Mouse (Mus musculus) heart, adult 2 months (tissue): ENCODE measurements around the gene Slc2a4. TPM values are rescaled to one million over a fixed set of nuclear protein-coding genes. Genes with fewer than 3 reads are reported as not detected.

ENCODE experiments used
- DNase-seq, 2 experiments: peaks; one replicate each; pipeline ENCODE4 v3.0.0; 2021
- H3K27ac ChIP-seq: fragments of 200-600 bp; 2 replicates; pipeline ENCODE4 v1.8.1; 2022
- H3K27me3 ChIP-seq: fragments of 200-500 bp; 2 replicates; pipeline ENCODE4 v1.6.1; 2012; ENCODE audit warnings: mild to moderate bottlenecking, low read length, inconsistent platforms, mixed read lengths; ENCODE audit not compliant: control insufficient read depth, insufficient read depth
- H3K36me3 ChIP-seq: fragments of 200-500 bp; 2 replicates; pipeline ENCODE4 v1.6.1; 2012; ENCODE audit warnings: low read length, inconsistent platforms; ENCODE audit not compliant: control insufficient read depth, insufficient read depth
- H3K4me1 ChIP-seq: fragments of 200-500 bp; 2 replicates; pipeline ENCODE4 v1.6.1; 2011; ENCODE audit warnings: low read length; ENCODE audit not compliant: control insufficient read depth, insufficient read depth
- H3K4me3 ChIP-seq: fragments of 200-600 bp; 2 replicates; pipeline ENCODE4 v1.8.1; 2022
- H3K79me2 ChIP-seq: fragments of 200-500 bp; replicated peaks from 2 replicates; pipeline ENCODE4 v1.6.1; 2012; ENCODE audit warnings: mild to moderate bottlenecking, inconsistent platforms, low read length, moderate library complexity, mixed read lengths; ENCODE audit not compliant: control insufficient read depth, insufficient read depth
- H3K9ac ChIP-seq: fragments of 200-500 bp; 2 replicates; pipeline ENCODE4 v1.6.1; 2012; ENCODE audit warnings: low read depth, mild to moderate bottlenecking, control low read depth, inconsistent platforms, low read length, mixed read lengths
- CTCF ChIP-seq: fragments of 200-600 bp; IDR thresholded peaks from 2 replicates; pipeline ENCODE4 v1.8.1; 2022; ENCODE audit warnings: antibody characterized with exemption, mild to moderate bottlenecking, moderate library complexity
- EP300 ChIP-seq: fragments of 200-500 bp; IDR thresholded peaks from 2 replicates; pipeline ENCODE4 v1.6.1; 2011; ENCODE audit warnings: low read depth, low read length, control low read depth; ENCODE audit not compliant: insufficient read depth
- POLR2A ChIP-seq: fragments of 200-500 bp; IDR thresholded peaks from 2 replicates; pipeline ENCODE4 v1.6.1; 2011; ENCODE audit warnings: mild to moderate bottlenecking, low read depth, low read length, control low read depth; ENCODE audit not compliant: insufficient read depth
- WGBS: fragments of 180-500 bp; shearing (Covaris S2); methylation state at CpG from one replicate; pipeline ENCODE4 v1.1.7; 2018; 5-methylcytosine and 5-hydroxymethylcytosine counted together
- intact Hi-C: fragments of 180-260 bp; cut with DNase I; formaldehyde crosslinking; loops from one replicate; pipeline ENCODE4 v1.15.1; 2025
- polyA plus RNA-seq: library from polyadenylated mRNA; depleted of rRNA; stranded (reverse); fragments of >200 nt; gene quantifications from 2 replicates; pipeline ENCODE4 v1.2.3, GENCODE M21; 2012
- total RNA-seq, 2 experiments: library from RNA; stranded (reverse); gene quantifications; 2 replicates each; pipeline ENCODE4 v1.2.3; 2021

Slc2a4 gene
- total and polyA plus RNA-seq, 3 experiments: 363 to 516 (median 456) TPM

DNA sequence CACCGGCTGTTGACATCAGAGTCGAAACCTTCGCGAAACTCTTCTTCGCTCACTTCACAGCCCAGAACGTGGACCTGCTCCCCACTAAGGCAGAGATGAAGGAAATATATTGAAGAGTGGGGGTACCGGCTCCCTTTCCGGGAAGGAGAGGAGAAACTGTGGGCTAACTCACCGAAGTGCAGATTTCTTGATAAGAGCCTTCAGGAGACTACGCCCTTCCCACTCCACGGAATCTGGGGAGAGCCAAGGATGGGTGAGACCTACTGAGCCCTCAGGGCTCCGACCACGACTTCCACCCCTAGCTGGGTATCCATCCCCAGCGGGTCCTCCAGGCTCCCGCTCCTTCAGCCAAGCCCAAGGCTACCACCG is 31.8 kb upstream of the Slc2a4 start:
- TF ChIP-seq POLR2A (no peak), CTCF (no peak), EP300 (no peak)
- DNase-seq: no peak
- H3K79me2 ChIP-seq: 0 out of 2 replicates have a peak, but pooled peaks cover 1% of the 10 kb centered on the region
- peak overlapping the region; percentile 85 for H3K4me3 ChIP-seq
- intact Hi-C loops: loop anchor here (2.0 kb wide), 1 partner anchor 15 kb away; the partner anchor contains the start of gene Phf23
- H3K27me3 ChIP-seq: no peaks in the 10 kb centered on the region
- 3% methylated on average over 16 of the region's 16 CpGs for WGBS
- H3K4me1 ChIP-seq: peaks cover 5% of the 10 kb centered on the region
- H3K9ac ChIP-seq: peak overlapping the region; percentile 62
- H3K36me3 ChIP-seq: peaks cover 3% of the 10 kb centered on the region
- peak overlapping the region; percentile 90 for H3K27ac ChIP-seq

- TF ChIP-seq POLR2A (no peak), CTCF (no peak)
- Histone ChIP-seq H3K27me3 (no peaks in the 10 kb centered on the region), H3K4me3 (no peak overlapping the region), H3K4me1 (no peaks in the 10 kb centered on the region; the same call in 1 of the 2 replicates), H3K9ac (no peak overlapping the region), H3K27ac (no peak overlapping the region), H3K36me3 (peaks cover 3% of the 10 kb centered on the region), H3K79me2 (0 out of 2 replicates have a peak, but pooled peaks cover 1% of the 10 kb centered on the region)
- WGBS: 48% methylated on average over 4 of the region's 4 CpGs
- intact Hi-C loops: no loop called here
- DNase-seq: no peak
Observed at GRCm38 (mm10) chr11:69976271-69976670, 28.3 kb upstream of the Slc2a4 start.

- no peak for TF ChIP-seq EP300
- no peak for TF ChIP-seq CTCF
- TF ChIP-seq POLR2A: no peak
- Histone ChIP-seq H3K27ac (no peak overlapping the region), H3K79me2 (no peaks in the 10 kb centered on the region), H3K9ac (no peak overlapping the region), H3K27me3 (no peaks in the 10 kb centered on the region), H3K4me3 (no peak overlapping the region), H3K4me1 (no peaks in the 10 kb centered on the region; the same call in 1 of the 2 replicates), H3K36me3 (peaks cover 3% of the 10 kb centered on the region)
- 97% methylated on average over 2 of the region's 2 CpGs for WGBS
- DNase-seq: no peak
- intact Hi-C loops: no loop called here
Observed at GRCm38 (mm10) chr11:69974907-69975306, 26.9 kb upstream of the Slc2a4 start.

GRCm38 (mm10) chr11:69970775-69971174 is 22.8 kb upstream of the Slc2a4 start:
- Histone ChIP-seq H3K4me3 (no peak overlapping the region), H3K79me2 (no peaks in the 10 kb centered on the region), H3K27me3 (peaks cover 4% of the 10 kb centered on the region; the same call in 1 of the 2 replicates), H3K27ac (no peak overlapping the region), H3K4me1 (peaks cover 2% of the 10 kb centered on the region; the same call in 1 of the 2 replicates), H3K9ac (no peak overlapping the region), H3K36me3 (no peaks in the 10 kb centered on the region)
- DNase-seq: no peak
- TF ChIP-seq EP300: no peak
- no peak for TF ChIP-seq CTCF
- no peak for TF ChIP-seq POLR2A
- WGBS: 79% methylated on average over 3 of the region's 3 CpGs
- intact Hi-C loops: no loop called here

GRCm38 (mm10) chr11:69970222-69970621 is 22.2 kb upstream of the Slc2a4 start:
- H3K27me3 ChIP-seq: peaks cover 7% of the 10 kb centered on the region
- H3K79me2 ChIP-seq: no peaks in the 10 kb centered on the region
- H3K36me3 ChIP-seq: no peaks in the 10 kb centered on the region
- H3K9ac ChIP-seq: no peak overlapping the region
- H3K4me3 ChIP-seq: no peak overlapping the region
- no peak overlapping the region for H3K27ac ChIP-seq
- intact Hi-C loops: no loop called here
- no peak for TF ChIP-seq CTCF
- TF ChIP-seq EP300: no peak
- no peak for TF ChIP-seq POLR2A
- peaks cover 2% of the 10 kb centered on the region; the same call in 1 of the 2 replicates for H3K4me1 ChIP-seq
- 75% methylated on average over 6 of the region's 6 CpGs for WGBS
- DNase-seq: no peak

GRCm38 (mm10) chr11:69968793-69969192 is 20.8 kb upstream of the Slc2a4 start:
- intact Hi-C loops: no loop called here
- Histone ChIP-seq H3K4me1 (peaks cover 2% of the 10 kb centered on the region; the same call in 1 of the 2 replicates), H3K27me3 (peaks cover 11% of the 10 kb centered on the region), H3K79me2 (no peaks in the 10 kb centered on the region), H3K27ac (no peak overlapping the region), H3K9ac (no peak overlapping the region), H3K36me3 (no peaks in the 10 kb centered on the region), H3K4me3 (no peak overlapping the region)
- WGBS: 80% methylated on average over 4 of the region's 4 CpGs
- DNase-seq: no peak
- TF ChIP-seq POLR2A (no peak), CTCF (no peak), EP300 (no peak)
